Mouse (Mus musculus): ENCODE measurements around the gene Aoc3. TPM values are rescaled to one million over a fixed set of nuclear protein-coding genes. Genes with fewer than 3 reads are reported as not detected.
"Not testable (repeated sequence)": the region's sequence is repeated elsewhere in the genome, so short reads cannot be mapped to it uniquely, and the experiment has no call there.

Gene Aoc3
- polyA plus RNA-seq, 1 experiment = 0.49 TPM

GRCm38 (mm10) chr11:101328941-101329635, 1.3 kb upstream of the Aoc3 start:
- DNase-seq (ENCODE audit: low read depth) = peak; percentile 19
- TF ChIP-seq POLR2A (IDR thresholded peaks at IDR 0.05; ENCODE audit: borderline replicate concordance, extremely low read depth, insufficient read depth, insufficient read length, poor library complexity, severe bottlenecking) (no peak), CTCF (IDR thresholded peaks at IDR 0.05; ENCODE audit: borderline replicate concordance, extremely low read depth, insufficient read depth, insufficient read length) (no peak)

- DNase-seq (ENCODE audit: low read depth) = not testable (repeated sequence)
Observed at GRCm38 (mm10) chr11:101330961-101331360, 556 bp downstream of the Aoc3 start.

DNA sequence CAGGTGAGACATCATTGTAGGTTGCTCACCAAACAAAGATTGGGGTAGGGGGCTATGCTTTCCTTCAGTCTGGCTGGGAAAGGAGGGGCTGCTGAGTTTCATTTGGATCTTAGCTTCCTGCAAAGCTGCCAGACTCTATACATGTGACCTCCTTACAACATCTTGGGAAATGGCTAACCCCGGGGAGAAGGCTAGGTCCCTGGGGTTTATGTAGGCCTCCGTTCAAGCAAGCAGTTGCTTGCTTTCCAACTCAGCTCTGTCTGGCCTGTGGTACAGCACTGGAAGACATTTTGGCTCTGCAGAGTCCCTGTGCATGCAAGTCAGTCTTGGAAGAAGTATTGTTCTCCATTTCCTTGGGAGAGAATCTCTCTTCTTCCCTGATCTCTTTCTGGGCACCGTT, 2.1 kb downstream of the Aoc3 start:
- TF ChIP-seq CTCF (IDR thresholded peaks at IDR 0.05; ENCODE audit: borderline replicate concordance, extremely low read depth, insufficient read depth, insufficient read length) (no peak), POLR2A (IDR thresholded peaks at IDR 0.05; ENCODE audit: borderline replicate concordance, extremely low read depth, insufficient read depth, insufficient read length, poor library complexity, severe bottlenecking) (no peak)
- no peak for DNase-seq (ENCODE audit: low read depth)

DNA sequence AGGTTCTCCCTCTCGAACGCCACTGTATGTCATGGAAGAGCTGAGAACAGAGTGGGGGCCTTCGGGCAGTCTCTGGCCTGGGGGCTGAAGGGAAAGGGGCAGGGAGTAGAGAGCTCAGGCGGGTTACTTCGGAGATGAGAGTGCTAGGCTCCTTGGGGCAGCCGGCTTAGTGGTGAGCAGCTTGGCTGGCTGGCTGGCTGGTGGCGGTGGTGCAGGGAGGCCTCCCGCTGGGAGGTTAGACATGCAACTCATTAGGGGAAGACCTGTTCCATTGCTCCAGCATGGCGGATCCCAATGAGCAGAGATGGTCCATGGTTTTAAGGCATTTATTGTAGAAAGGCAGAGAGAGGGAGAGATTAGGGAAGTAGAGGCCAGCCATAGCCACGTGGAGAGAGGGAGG, 3.6 kb downstream of the Aoc3 start:
- no peak for DNase-seq (ENCODE audit: low read depth)
- no peak for TF ChIP-seq POLR2A (IDR thresholded peaks at IDR 0.05; ENCODE audit: borderline replicate concordance, extremely low read depth, insufficient read depth, insufficient read length, poor library complexity, severe bottlenecking)
- TF ChIP-seq CTCF (IDR thresholded peaks at IDR 0.05; ENCODE audit: borderline replicate concordance, extremely low read depth, insufficient read depth, insufficient read length) = no peak

- DNase-seq (ENCODE audit: low read depth) = no peak
- TF ChIP-seq CTCF (IDR thresholded peaks at IDR 0.05; ENCODE audit: borderline replicate concordance, extremely low read depth, insufficient read depth, insufficient read length) = no peak
Observed at GRCm38 (mm10) chr11:101334516-101334915, 4.1 kb downstream of the Aoc3 start.

- DNase-seq (ENCODE audit: low read depth) = no peak
- TF ChIP-seq POLR2A (IDR thresholded peaks at IDR 0.05; ENCODE audit: borderline replicate concordance, extremely low read depth, insufficient read depth, insufficient read length, poor library complexity, severe bottlenecking) = no peak
- TF ChIP-seq CTCF (IDR thresholded peaks at IDR 0.05; ENCODE audit: borderline replicate concordance, extremely low read depth, insufficient read depth, insufficient read length) = no peak
Observed at GRCm38 (mm10) chr11:101335685-101336084, 5.3 kb downstream of the Aoc3 start.

DNA sequence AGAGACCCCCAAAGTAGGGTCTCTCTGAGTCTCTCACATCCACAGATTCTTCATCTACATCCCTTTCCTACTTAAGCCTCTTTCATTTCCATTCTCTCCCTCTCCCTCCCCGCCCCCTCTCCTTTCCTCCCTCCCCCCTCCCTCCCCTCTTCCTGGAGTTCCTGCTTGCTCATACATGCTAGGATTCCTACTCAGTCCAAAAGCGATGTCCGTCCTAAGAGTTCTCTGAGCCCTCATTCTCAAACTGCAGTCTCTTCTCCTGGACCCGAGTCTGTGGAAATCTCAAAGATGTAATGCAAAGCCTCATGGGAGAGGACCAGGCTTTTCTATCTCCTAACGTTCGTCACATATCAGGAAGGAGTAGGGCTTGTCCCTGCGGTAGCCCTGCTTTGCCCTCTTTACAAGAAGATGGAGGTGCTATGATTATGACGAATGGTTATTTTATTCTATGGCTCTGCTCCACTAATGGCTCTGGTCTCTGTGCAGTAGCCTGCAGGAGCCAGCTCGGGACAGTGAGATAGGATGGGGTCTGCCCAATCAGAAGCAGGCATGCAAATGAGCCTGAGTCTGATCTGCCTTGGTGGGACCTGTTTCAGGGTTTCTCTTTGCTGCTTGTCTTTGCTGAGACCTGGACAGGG, 7.8 kb downstream of the Aoc3 start:
- TF ChIP-seq POLR2A (IDR thresholded peaks at IDR 0.05; ENCODE audit: borderline replicate concordance, extremely low read depth, insufficient read depth, insufficient read length, poor library complexity, severe bottlenecking) (no peak), CTCF (IDR thresholded peaks at IDR 0.05; ENCODE audit: borderline replicate concordance, extremely low read depth, insufficient read depth, insufficient read length) (no peak)
- peak; percentile 86 for DNase-seq (ENCODE audit: low read depth)

DNA sequence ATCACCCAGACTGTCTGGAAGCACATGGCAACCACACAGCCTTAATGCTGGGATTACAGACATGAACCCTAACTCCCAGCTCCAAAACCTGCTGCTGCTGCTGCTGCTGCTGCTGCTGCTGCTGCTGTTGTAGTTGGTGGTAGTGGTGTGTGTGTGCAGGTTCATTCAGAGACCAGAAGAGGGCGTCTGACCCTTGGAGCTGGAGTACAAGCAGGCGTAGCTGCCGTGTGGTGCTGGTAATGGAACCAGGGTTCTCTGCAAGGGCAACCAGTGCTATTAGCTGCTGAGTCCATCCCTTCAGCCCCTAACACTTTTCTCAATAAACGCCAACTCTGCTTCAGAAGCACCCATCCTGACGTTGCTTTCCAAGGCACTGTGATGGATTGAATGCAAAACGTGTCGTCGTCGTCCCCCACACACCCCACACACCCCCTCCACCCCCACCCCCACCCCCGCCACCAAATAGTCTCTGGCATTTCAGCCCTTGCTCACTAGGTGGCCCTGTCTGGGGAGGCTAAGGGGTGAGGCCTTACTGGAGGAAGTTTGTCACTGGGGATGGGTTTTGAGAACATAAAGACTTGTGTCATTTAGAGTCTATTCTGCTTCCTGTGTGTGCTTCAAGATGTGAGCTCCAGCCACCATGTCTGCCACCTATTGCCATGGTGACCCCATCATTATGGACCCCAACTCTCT, 16.8 kb downstream of the Aoc3 start:
- TF ChIP-seq CTCF (IDR thresholded peaks at IDR 0.05; ENCODE audit: borderline replicate concordance, extremely low read depth, insufficient read depth, insufficient read length) (no peak), POLR2A (IDR thresholded peaks at IDR 0.05; ENCODE audit: borderline replicate concordance, extremely low read depth, insufficient read depth, insufficient read length, poor library complexity, severe bottlenecking) (no peak)
- DNase-seq (ENCODE audit: low read depth) = no peak

DNA sequence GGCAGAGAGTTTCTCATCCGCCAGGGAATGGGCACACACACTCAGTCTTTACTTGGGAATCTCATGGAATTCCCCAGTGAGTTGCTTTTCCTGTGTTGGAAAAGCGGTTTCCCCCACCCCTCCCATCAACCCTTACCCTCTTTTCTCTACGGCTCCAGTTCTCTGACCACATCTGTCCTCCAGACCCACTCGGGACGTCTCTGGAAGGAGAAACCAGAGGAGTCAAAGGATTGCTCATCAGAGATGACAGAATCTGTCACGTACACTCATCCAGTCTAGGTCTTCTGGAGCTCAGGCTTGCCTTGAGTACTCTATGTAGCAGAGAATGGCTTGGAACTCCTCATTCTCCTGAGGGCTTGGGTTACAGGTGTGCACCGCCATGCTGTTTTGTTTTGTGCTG, 18.4 kb downstream of the Aoc3 start:
- DNase-seq (ENCODE audit: low read depth) = no peak
- no peak for TF ChIP-seq POLR2A (IDR thresholded peaks at IDR 0.05; ENCODE audit: borderline replicate concordance, extremely low read depth, insufficient read depth, insufficient read length, poor library complexity, severe bottlenecking)
- TF ChIP-seq CTCF (IDR thresholded peaks at IDR 0.05; ENCODE audit: borderline replicate concordance, extremely low read depth, insufficient read depth, insufficient read length) = no peak

GRCm38 (mm10) chr11:101349216-101349615, 18.8 kb downstream of the Aoc3 start:
- DNase-seq (ENCODE audit: low read depth) = no peak
- TF ChIP-seq CTCF (IDR thresholded peaks at IDR 0.05; ENCODE audit: borderline replicate concordance, extremely low read depth, insufficient read depth, insufficient read length) (no peak), POLR2A (IDR thresholded peaks at IDR 0.05; ENCODE audit: borderline replicate concordance, extremely low read depth, insufficient read depth, insufficient read length, poor library complexity, severe bottlenecking) (no peak)

- no peak for TF ChIP-seq POLR2A (IDR thresholded peaks at IDR 0.05; ENCODE audit: borderline replicate concordance, extremely low read depth, insufficient read depth, insufficient read length, poor library complexity, severe bottlenecking)
- no peak for TF ChIP-seq CTCF (IDR thresholded peaks at IDR 0.05; ENCODE audit: borderline replicate concordance, extremely low read depth, insufficient read depth, insufficient read length)
- no peak for DNase-seq (ENCODE audit: low read depth)
Observed at GRCm38 (mm10) chr11:101351100-101351720, 20.8 kb downstream of the Aoc3 start.

Data from brain, embryonic 14.5 days (tissue).